1 mouse cellular context compared by ENCODE assay signal in the genomic region with DNA sequence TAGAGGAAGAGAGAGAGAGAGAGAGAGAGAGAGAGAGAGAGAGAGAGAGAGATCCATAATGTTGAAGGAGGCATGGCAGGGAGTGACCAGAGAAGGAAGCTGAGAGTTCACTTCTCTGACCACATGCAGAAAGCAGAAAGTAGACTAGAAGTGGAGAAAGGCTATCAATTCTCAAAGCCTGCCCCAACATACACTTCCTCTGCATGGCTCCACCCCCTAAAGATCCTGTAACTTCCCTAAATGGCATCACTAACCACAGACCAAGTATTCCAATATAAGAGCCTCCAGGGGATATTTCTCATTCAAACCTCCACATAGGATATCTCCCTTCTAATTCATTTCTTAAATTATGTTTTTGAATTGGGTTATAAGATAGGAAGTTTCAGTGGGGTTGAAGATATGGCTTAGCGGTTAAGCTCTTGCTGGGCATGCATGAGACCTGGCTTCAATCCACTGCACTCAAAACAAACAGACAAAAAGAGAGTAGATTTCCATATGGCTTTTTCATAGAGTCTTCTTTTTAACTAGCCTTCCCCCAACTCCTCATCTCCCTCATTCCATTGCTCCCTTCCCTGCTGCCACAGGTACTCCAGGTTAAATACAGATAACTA.
TF ChIP-seq lines count a peak whose summit lies in the region.

No protein-coding gene starts in this region.

TF ChIP-seq in MEL, 35 proteins besides CTCF, POLR2A, EP300 and RAD21 (continued from another document):
- TF ChIP-seq NRF1 (IDR thresholded peaks at IDR 0.05; ENCODE audit: insufficient read depth, low read depth, low read length, poor library complexity, severe bottlenecking) (no peak), MEF2A (IDR thresholded peaks at IDR 0.05; ENCODE audit: extremely low read depth, insufficient replicate concordance, low read depth, low read length, poor library complexity, severe bottlenecking) (no peak), ZKSCAN1 (IDR thresholded peaks at IDR 0.05; ENCODE audit: low read depth, low read length) (no peak), MAZ (IDR thresholded peaks at IDR 0.05; ENCODE audit: low read depth, low read length) (peak; percentile 8; the same call in 1 of the 2 replicates), MAX (IDR thresholded peaks at IDR 0.05; ENCODE audit: low read length) (no peak; the same call in 1 of the 2 replicates), ETS1 (IDR thresholded peaks at IDR 0.05; ENCODE audit: low read depth, low read length) (0 out of 2 replicates have a peak, but pooled peaks have one; percentile 27), RCOR1 (IDR thresholded peaks at IDR 0.05; ENCODE audit: low read depth, low read length) (no peak), TBP (IDR thresholded peaks at IDR 0.05; ENCODE audit: low read depth, low read length) (peak; percentile 63), MYC (IDR thresholded peaks at IDR 0.05; ENCODE audit: low read depth, low read length) (peak; percentile 16; the same call in 1 of the 2 replicates), UBTF (IDR thresholded peaks at IDR 0.05; ENCODE audit: borderline replicate concordance, insufficient read depth, low read depth, low read length) (no peak), NELFE (IDR thresholded peaks at IDR 0.05; ENCODE audit: low read depth, low read length) (no peak), CHD2 (IDR thresholded peaks at IDR 0.05; ENCODE audit: low read length) (no peak), BHLHE40 (IDR thresholded peaks at IDR 0.05; ENCODE audit: borderline replicate concordance, low read depth, low read length) (peak; percentile 54; the same call in 1 of the 2 replicates)
TF ChIP-seq in MEL: peak in this region for 7.
